Mouse (Mus musculus): ENCODE measurements around the gene Dynlrb1.

Gene Dynlrb1

GRCm38 (mm10) chr2:155280116-155280515 is 43.8 kb downstream of the Dynlrb1 start:
- no peak for DNase-seq (ENCODE audit: low read depth, low spot score)

DNA sequence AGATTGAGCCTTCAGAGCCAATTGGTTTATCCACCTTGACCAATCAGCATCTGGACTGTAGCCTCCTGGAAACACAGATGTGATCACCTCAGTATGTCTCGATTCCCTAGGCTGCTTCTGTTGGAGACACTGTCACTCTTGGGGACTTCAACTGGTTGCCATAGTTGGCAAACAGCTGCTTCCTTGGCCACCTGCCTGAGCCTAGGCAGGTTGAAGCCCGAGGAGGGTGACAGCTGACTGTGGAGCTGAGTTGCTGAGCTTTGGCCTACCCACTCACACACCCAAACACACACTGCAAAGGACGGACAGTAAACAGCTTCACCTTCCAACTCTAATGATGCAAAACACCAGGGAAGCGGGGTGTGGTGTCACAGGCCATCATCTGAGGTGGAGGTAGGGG is 47.5 kb downstream of the Dynlrb1 start:
- no peak for DNase-seq (ENCODE audit: low read depth, low spot score)

DNA sequence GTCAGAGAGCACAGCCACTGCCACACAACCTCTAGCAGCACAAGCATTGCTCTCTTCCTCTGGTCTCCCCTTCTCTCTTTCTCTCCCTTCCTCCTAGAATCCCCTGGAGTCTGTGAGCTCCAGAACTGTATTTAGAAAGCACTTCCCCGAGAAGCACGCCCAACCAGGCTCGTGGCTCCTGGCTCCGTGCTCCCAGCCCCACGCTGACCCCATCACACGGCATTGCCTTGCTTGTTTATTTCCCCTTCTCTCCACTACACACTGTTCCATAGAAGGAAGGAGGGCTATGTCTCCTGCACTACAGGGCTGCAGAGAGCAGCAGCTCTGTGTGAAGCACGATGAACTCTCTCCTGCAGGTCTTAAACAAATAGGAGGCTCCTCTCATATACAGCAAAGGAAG is 48.3 kb downstream of the Dynlrb1 start:
- no peak for DNase-seq (ENCODE audit: low read depth, low spot score)

DNA sequence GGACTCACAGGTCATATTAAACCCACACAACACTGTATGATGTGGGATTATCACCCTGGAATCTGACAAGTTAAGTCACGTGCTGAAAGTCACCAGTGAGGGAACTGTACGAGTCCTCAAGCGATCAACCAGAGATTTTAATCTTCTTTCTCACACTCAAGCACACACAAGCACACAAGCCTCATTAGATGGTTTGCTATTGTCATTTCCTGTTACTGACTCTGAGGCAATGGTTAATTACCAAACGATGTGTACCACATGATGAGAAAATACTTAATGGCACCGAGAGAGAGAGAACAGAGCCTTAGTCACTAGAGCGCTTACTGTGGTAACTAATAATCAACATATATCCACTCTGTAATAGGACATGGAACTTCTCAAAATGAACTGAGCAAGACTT is 49.4 kb downstream of the Dynlrb1 start:
- no peak for DNase-seq (ENCODE audit: low read depth, low spot score)

DNA sequence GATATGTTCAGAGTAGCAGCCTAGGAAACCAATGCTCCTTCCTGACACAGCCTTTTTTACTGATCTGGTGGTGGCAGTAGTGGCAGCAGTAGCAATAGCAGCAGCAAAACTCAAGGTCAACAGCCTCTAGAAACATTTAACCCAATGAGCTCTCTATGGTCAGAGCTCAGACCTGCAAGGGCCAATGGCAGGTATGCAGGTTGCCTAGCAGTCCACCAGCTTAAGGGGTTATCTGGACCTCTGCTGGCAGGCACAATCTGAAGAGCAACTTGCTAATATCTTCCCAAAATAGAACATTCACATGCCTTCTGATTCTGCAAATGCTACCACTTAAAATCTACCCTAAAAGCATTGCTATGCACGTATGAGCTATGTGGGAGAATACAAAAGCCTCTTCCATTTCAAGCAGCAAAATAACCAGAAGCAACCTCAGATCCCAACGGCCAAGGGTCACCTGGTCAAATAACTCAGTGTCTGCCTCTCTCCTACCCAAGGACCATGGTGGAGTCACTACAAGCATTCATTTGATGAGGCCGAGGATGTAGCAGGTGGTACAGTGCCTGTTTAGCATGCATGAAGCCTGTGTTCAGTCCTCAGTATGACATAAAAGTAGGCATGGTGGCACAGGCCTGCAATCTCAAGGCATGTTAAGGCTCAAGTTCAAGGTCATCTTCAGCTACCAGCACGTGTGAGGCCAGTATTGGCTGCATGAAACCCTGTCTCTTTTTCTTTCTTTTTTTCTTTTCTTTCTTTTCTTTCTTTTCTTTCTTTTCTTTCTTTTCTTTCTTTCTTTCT is 51.3 kb downstream of the Dynlrb1 start:
- DNase-seq (ENCODE audit: low read depth, low spot score) = no peak

GRCm38 (mm10) chr2:155290066-155290465 is 53.7 kb downstream of the Dynlrb1 start:
- DNase-seq (ENCODE audit: low read depth, low spot score) = no peak

GRCm38 (mm10) chr2:155293382-155293781 is 57.0 kb downstream of the Dynlrb1 start:
- DNase-seq (ENCODE audit: low read depth, low spot score) = no peak

GRCm38 (mm10) chr2:155293946-155294345 is 57.6 kb downstream of the Dynlrb1 start:
- no peak for DNase-seq (ENCODE audit: low read depth, low spot score)

DNA sequence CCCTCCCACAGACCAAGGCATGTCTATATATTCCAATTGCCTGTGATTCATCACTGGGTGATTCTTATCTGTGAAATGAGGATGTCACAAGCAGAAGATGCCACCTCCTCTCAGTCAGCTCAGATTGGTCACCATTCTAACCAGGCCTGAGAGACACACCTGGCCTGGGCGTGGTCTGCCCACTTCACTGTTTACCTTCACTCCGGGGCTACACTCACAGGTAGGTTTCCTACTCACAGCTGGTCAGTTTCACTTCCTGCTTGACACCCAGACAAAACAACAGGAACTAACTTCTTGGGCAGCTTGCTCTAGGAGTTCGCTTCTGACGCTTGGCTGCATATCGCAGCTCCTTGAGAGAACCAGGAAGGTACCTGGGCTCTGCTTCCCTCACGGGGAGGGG is 59.1 kb downstream of the Dynlrb1 start:
- DNase-seq (ENCODE audit: low read depth, low spot score) = no peak

DNA sequence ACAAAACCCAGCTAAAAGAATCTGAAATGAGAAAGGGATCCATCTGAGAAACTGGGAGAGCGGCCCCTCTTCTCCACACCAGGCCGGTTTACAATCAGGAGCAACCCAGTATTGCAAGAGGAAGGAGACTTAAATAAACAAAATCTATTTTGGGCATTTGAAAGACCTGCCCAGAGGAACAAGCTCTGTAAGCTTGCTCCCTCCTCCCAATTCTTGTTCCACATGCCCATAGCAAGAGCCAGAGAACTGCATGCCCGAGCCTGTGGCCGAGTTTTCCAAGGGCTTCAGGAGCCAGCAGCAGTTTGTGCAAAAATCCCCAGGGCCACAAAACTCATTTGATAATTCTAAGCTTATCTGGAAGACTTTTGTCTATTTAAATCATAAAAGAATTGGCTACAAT is 63.2 kb downstream of the Dynlrb1 start:
- DNase-seq (ENCODE audit: low read depth, low spot score) = no peak

All from CD4-positive helper T cell, adult 2 months (primary cell).